9 mouse cellular contexts compared by ENCODE assay signal in genomic region chr3:93597221-93597913, GRCm38 (mm10). TPM values are rescaled to one million over a fixed set of nuclear protein-coding genes. Genes with fewer than 3 reads are reported as not detected.
DNase-seq lines count a peak whose midpoint lies in the region; ATAC-seq lines count a peak whose summit lies in the region.
"Had no signal": no experiment of that assay in that cellular context is flagged by ENCODE, and none has a peak within 500 bp of the region (broad histone marks: within the 10 kb centered on the region; RNA-seq: fewer than 3 reads in every experiment).

No protein-coding gene starts in this region.

- no peaks in the 10 kb centered on the region for H3K27me3 ChIP-seq in midbrain, embryonic 11.5 days (ENCODE audit: control insufficient read depth, insufficient read depth, low read length)
- no peaks in the 10 kb centered on the region for H3K27me3 ChIP-seq in midbrain, embryonic 16.5 days (ENCODE audit: control insufficient read depth, insufficient read depth, low read depth, low read length)
- H3K27me3 ChIP-seq in embryonic facial prominence, embryonic 12.5 days = no peaks in the 10 kb centered on the region
- H3K27me3 ChIP-seq in heart, embryonic 14.5 days (ENCODE audit: control insufficient read depth, insufficient read depth, low read length) = no peaks in the 10 kb centered on the region
- no peaks in the 10 kb centered on the region for H3K27me3 ChIP-seq in kidney, embryonic 15.5 days

- ATAC-seq in midbrain, embryonic 11.5 days (ENCODE audit: low FRiP score) = peak; percentile 35; the same call in 1 of the 2 replicates
- ATAC-seq in midbrain, embryonic 16.5 days = no peak
- ATAC-seq in embryonic facial prominence, embryonic 12.5 days (ENCODE audit: insufficient number of reproducible peaks, insufficient read depth, low FRiP score, low TSS enrichment) = peak; percentile 87; the same call in 1 of the 2 replicates
- ATAC-seq in heart, embryonic 14.5 days (ENCODE audit: insufficient number of reproducible peaks, insufficient read depth, low FRiP score, low read depth) = peak; percentile 88
- ATAC-seq in kidney, embryonic 15.5 days (replicated peaks; ENCODE audit: low FRiP score) = peak; percentile 96

- no peaks in the 10 kb centered on the region for H3K9me3 ChIP-seq in midbrain, embryonic 11.5 days (ENCODE audit: control insufficient read depth, low read length)
- H3K9me3 ChIP-seq in midbrain, embryonic 16.5 days (replicated peaks; ENCODE audit: control insufficient read depth, low read length, poor library complexity, severe bottlenecking) = no peaks in the 10 kb centered on the region
- no peaks in the 10 kb centered on the region for H3K9me3 ChIP-seq in embryonic facial prominence, embryonic 12.5 days
- no peaks in the 10 kb centered on the region for H3K9me3 ChIP-seq in heart, embryonic 14.5 days (ENCODE audit: control insufficient read depth, low read length)
- H3K9me3 ChIP-seq in kidney, embryonic 15.5 days (replicated peaks) = no peaks in the 10 kb centered on the region

- no peak overlapping the region for H3K9ac ChIP-seq in midbrain, embryonic 11.5 days (ENCODE audit: low read length)
- H3K9ac ChIP-seq in midbrain, embryonic 16.5 days (ENCODE audit: low read depth, low read length) = no peak overlapping the region
- no peak overlapping the region for H3K9ac ChIP-seq in embryonic facial prominence, embryonic 12.5 days
- H3K9ac ChIP-seq in heart, embryonic 14.5 days (ENCODE audit: low read length) = no peak overlapping the region
- H3K9ac ChIP-seq in kidney, embryonic 15.5 days = no peak overlapping the region

- 56% methylated on average over 5 of the region's 5 CpGs for WGBS in midbrain, embryonic 11.5 days
- 48% methylated on average over 5 of the region's 5 CpGs for WGBS in midbrain, embryonic 16.5 days
- 32% methylated on average over 5 of the region's 5 CpGs for WGBS in embryonic facial prominence, embryonic 12.5 days
- WGBS in heart, embryonic 14.5 days = 36% methylated on average over 5 of the region's 5 CpGs
- 10% methylated on average over 5 of the region's 5 CpGs for WGBS in kidney, embryonic 15.5 days

- no peak overlapping the region for H3K4me2 ChIP-seq in midbrain, embryonic 11.5 days
- no peak overlapping the region for H3K4me2 ChIP-seq in midbrain, embryonic 16.5 days (ENCODE audit: low read length)
- H3K4me2 ChIP-seq in embryonic facial prominence, embryonic 12.5 days (replicated peaks) = no peak overlapping the region
- H3K4me2 ChIP-seq in heart, embryonic 14.5 days (ENCODE audit: low read length) = no peak overlapping the region
- peak overlapping the region; percentile 10; the same call in 1 of the 2 replicates for H3K4me2 ChIP-seq in kidney, embryonic 15.5 days

- H3K4me1 ChIP-seq in midbrain, embryonic 11.5 days (ENCODE audit: control insufficient read depth, insufficient read depth, low read length) = no peaks in the 10 kb centered on the region
- no peaks in the 10 kb centered on the region for H3K4me1 ChIP-seq in midbrain, embryonic 16.5 days (ENCODE audit: control insufficient read depth, insufficient read depth, low read length)
- H3K4me1 ChIP-seq in embryonic facial prominence, embryonic 12.5 days = peaks cover 11% of the 10 kb centered on the region; the same call in 1 of the 2 replicates
- H3K4me1 ChIP-seq in heart, embryonic 14.5 days (ENCODE audit: control insufficient read depth in 2 of 2, insufficient read depth in 2 of 2, low read length in 2 of 2) = peaks cover 2 to 3% of the 10 kb centered on the region in 2 experiments; a peak in 1 of 4 replicates
- H3K4me1 ChIP-seq in kidney, embryonic 15.5 days = peaks cover 25% of the 10 kb centered on the region

- no peak overlapping the region for H3K4me3 ChIP-seq in midbrain, embryonic 11.5 days (ENCODE audit: low read depth, low read length)
- no peak overlapping the region for H3K4me3 ChIP-seq in midbrain, embryonic 16.5 days (ENCODE audit: low read depth, low read length)
- no peak overlapping the region for H3K4me3 ChIP-seq in embryonic facial prominence, embryonic 12.5 days
- H3K4me3 ChIP-seq in heart, embryonic 14.5 days (ENCODE audit: control insufficient read depth in 1 of 2, insufficient read depth in 1 of 2, low read depth in 1 of 2, low read length in 2 of 2) = no peak overlapping the region
- no peak overlapping the region for H3K4me3 ChIP-seq in kidney, embryonic 15.5 days (replicated peaks)

- no peak overlapping the region for H3K27ac ChIP-seq in midbrain, embryonic 11.5 days (ENCODE audit: low read depth, low read length)
- H3K27ac ChIP-seq in midbrain, embryonic 16.5 days (ENCODE audit: low read length) = no peak overlapping the region
- no peak overlapping the region for H3K27ac ChIP-seq in embryonic facial prominence, embryonic 12.5 days
- peak overlapping the region; percentile 68 to 69 for H3K27ac ChIP-seq in heart, embryonic 14.5 days (replicated peaks in 1 of 2; ENCODE audit: control insufficient read depth in 1 of 2, insufficient read depth in 1 of 2, low read depth in 2 of 2, low read length in 2 of 2)
- peak overlapping the region; percentile 96 for H3K27ac ChIP-seq in kidney, embryonic 15.5 days

- no peaks in the 10 kb centered on the region for H3K36me3 ChIP-seq in midbrain, embryonic 11.5 days (ENCODE audit: control insufficient read depth, insufficient read depth, low read length)
- no peaks in the 10 kb centered on the region for H3K36me3 ChIP-seq in midbrain, embryonic 16.5 days (ENCODE audit: control insufficient read depth, insufficient read depth, low read length)
- no peaks in the 10 kb centered on the region for H3K36me3 ChIP-seq in embryonic facial prominence, embryonic 12.5 days
- no peaks in the 10 kb centered on the region for H3K36me3 ChIP-seq in heart, embryonic 14.5 days (ENCODE audit: control insufficient read depth, insufficient read depth, low read length)
- no peaks in the 10 kb centered on the region for H3K36me3 ChIP-seq in kidney, embryonic 15.5 days
- H3K36me3 ChIP-seq: G1E had no signal

- no peak for DNase-seq in midbrain, embryonic 11.5 days (ENCODE audit: low spot score, missing footprints)
- DNase-seq in liver = peak; percentile 22
- DNase-seq in naive thymus-derived CD4-positive, alpha-beta T cell, adult 2 months (ENCODE audit: low read depth) = peak; percentile 70
- DNase-seq in cerebellum, adult 18-20 months = no peak

RNA-seq across cellular contexts. Expression of gene S100a10, which starts 42.5 kb away (rescaled TPM):
- 181 and 187 TPM in 2 replicates for polyA plus RNA-seq in midbrain, embryonic 11.5 days (2014; fragmentation: Nextera tagmentation; extraction: Ambion mirVana)
- 87.0 and 107 TPM in 2 replicates for polyA plus RNA-seq in midbrain, embryonic 16.5 days (2015; fragmentation: Nextera tagmentation; extraction: Ambion mirVana)
- polyA plus RNA-seq in embryonic facial prominence, embryonic 12.5 days (2016; fragmentation: Nextera tagmentation; extraction: Ambion mirVana) = 379 and 392 TPM in 2 replicates
- polyA plus RNA-seq in heart, embryonic 14.5 days (2014; fragmentation: Nextera tagmentation; extraction: Ambion mirVana) = 211 and 238 TPM in 2 replicates
- polyA plus RNA-seq in kidney, embryonic 15.5 days (2015; fragmentation: Nextera tagmentation; extraction: Ambion mirVana) = 516 and 533 TPM in 2 replicates
- polyA plus RNA-seq: G1E had no signal

RNA-seq across cellular contexts. Expression of gene Tdpoz2, which starts 55.1 kb away (rescaled TPM):
- polyA plus RNA-seq in midbrain, embryonic 11.5 days (2014; fragmentation: Nextera tagmentation; extraction: Ambion mirVana) = not detected in 2 replicates
- not detected in 2 replicates for polyA plus RNA-seq in midbrain, embryonic 16.5 days (2015; fragmentation: Nextera tagmentation; extraction: Ambion mirVana)
- polyA plus RNA-seq in embryonic facial prominence, embryonic 12.5 days (2016; fragmentation: Nextera tagmentation; extraction: Ambion mirVana) = not detected in 2 replicates
- polyA plus RNA-seq in heart, embryonic 14.5 days (2014; fragmentation: Nextera tagmentation; extraction: Ambion mirVana) = not detected in 2 replicates
- polyA plus RNA-seq in kidney, embryonic 15.5 days (2015; fragmentation: Nextera tagmentation; extraction: Ambion mirVana) = not detected in 2 replicates
- polyA plus RNA-seq: G1E had no signal

Comparison
In these comparisons a context has a peak if more than half of its experiments do, and no peak if none do; other contexts are left out.
1. DNase-seq: peak in liver (single experiment) and naive thymus-derived CD4-positive, alpha-beta T cell, adult 2 months (single experiment); none in midbrain, embryonic 11.5 days (single experiment) and cerebellum, adult 18-20 months (0 of 2).
2. H3K27ac ChIP-seq: peak in heart, embryonic 14.5 days (2 of 2) and kidney, embryonic 15.5 days (single experiment); none in midbrain, embryonic 11.5 days (single experiment), midbrain, embryonic 16.5 days (single experiment) and embryonic facial prominence, embryonic 12.5 days (single experiment).